Mouse (Mus musculus): Measurements from ENCODE around the gene Pdk4. TPM values are rescaled to one million over a fixed set of nuclear protein-coding genes. Genes with fewer than 3 reads are reported as not detected.

Gene Pdk4
- polyA plus RNA-seq, 2 experiments from 2014 or later = not detected

DNA sequence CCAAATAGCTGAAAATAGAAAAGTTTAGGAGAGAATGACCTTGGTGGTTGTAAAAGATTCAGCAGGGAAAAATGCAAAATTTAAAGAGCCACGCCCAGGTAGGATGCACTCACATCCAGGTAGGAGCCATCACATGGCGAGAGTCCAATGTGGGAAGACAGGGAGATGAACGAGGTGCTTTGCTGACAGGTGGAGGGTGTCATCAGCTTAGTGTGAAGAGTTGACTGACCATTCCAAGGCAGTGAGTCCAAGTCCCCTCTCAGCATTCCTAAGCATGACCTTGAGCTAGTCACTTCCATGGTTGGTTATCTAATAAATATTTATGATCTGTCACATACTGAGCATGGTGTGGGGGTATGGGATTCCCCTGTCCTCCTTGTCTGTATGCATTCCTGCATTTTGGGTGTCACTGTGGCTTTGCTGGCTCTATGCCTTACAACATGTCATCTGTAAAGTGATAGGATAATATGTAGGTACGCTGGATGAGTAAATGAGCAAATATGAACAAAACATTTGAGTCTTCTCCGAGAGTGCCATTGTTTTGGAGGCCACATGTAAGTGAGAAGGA lies 51.7 kb downstream of the Pdk4 start:
- ATAC-seq = no peak

DNA sequence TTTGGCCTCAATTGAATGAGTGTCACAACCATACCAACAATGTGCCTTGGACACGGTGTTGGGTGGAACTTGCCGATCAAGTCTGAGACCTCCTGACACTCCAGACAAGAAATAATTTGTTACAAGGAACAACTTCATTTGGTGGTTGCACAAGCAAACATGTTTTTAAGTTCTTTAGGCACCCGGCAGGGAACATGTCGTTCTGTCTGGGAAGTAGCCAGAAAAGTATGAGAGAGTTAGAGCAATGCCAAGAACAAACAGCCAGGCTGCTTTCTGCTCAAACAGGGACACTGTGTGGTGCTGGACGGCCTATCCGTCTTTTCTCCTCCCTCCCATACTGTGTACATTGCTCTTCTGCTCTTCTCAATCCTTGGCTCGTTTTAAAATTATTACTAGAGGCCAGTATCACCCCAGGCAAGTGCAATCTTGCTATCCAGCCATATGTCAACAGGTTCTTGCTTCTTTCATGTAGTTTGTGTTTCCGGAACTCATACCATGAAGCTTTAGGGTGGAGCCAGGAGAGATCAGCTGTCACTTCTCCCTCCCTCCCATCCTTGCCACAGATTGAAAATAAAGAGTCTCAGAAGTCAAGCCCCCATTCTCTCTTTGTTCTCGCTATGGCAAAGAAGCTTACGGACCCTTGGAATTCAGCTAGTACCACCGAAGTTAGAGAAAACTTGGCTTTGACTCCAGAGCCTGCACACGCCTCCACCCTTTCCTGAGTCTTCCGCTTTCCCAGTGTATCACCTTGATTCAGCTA lies 52.8 kb downstream of the Pdk4 start:
- no peak for ATAC-seq

DNA sequence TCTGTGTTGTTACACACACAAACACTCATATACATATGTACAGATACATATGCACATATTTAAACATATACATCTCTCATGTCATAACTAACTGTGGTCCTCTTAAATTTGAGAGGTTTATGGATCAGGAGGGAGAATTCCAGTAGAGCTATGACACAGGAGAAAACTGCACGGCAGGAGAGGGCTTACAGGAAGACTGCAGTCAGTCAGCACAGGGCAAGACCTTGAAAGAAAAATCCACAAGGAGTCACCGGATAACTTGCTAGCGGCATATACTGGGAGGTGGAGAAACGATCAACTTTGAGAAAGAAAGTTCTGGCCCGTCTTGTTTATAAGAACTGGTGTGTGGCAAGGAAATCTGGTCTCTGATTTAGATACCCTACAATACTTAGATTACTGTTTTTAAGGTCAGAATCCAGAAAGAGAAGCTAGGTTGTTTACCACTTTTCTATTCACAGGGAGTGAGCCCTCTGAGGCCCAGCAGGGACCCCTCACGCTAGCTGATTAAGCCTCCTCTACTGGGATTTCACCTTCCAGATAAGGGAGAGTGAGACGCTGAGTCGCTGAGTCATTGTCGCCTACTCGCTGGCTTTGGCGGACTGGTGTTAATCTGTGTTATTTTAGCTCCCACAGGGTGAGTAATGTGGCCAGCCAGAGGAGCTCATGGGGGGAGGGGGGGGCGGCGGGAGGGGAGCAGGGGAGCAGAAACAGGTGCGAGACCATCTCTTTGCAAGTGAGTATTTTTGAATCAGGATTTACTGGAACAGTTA lies 53.6 kb downstream of the Pdk4 start:
- no peak for ATAC-seq

DNA sequence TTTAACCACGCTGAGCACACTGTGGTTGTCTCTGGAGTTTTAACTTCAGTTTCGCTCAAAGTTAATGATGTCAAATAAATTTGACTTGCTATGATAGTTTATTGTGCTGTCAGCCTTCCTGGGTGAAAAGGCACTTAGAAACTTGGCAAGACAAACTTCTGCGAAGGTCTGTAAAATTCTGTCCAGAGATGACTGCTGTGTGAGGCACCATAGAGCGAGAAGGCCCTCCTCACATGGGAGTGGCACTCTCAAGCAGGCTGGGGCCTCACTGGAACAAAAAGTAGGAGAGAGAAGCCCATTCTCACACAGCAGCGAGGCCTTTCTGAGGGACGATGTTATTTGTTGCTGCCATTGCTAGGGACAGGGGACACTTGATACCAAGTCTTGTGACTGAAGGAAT lies 54.9 kb downstream of the Pdk4 start:
- ATAC-seq = no peak

DNA sequence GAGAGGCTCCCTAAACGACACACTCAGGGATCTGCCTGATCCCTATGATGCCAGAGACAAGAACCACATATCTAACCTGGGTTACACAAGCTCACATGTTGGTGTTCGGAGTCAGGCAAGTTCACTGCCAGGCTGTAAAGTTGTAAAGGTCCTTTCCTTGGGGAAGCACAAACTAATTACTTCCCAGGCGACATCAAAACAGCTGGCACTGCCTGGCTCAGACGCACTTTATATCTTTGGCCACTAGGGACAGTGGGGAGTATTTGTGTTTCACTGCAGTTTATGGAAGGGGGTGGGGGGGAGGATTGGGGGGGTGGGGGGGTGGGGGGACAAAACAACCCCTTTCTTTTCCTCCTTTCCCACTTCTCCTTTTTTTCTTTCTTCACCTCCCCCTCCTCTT lies 58.4 kb downstream of the Pdk4 start:
- no peak for ATAC-seq

DNA sequence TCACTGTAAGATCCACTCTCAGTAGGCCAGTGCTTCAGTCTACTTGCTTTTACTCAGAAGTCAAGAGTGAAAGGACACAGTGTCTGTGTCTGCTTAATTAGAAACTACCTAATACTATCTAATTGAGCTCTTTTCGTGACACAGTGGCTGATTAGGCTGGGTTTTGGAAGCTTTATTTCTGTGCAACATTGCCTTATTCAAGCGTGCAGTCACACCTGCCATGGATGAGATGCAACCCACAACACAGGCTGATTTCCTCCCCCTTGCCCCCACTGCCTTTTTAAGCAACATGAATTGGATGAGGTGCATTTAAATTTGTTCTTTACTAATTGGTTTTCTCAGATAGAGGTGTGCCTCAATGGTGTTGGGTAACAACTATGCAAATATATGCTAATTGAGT lies 62.2 kb downstream of the Pdk4 start:
- ATAC-seq = no peak

Other genes starting within 250 kb of the Pdk4 start
- gene Pon3, start 240.0 kb downstream of the Pdk4 start, polyA plus RNA-seq (2017; shearing (Covaris generic)) = 10 to 100 TPM; 22.0 to 28.1 TPM
- 10 to 100 TPM; 66.2 to 71.5 TPM for gene Pon2, start 197.9 kb downstream of the Pdk4 start, polyA plus RNA-seq (2017; shearing (Covaris generic))
- not detected for gene Asb4, start 112.9 kb downstream of the Pdk4 start, polyA plus RNA-seq (2017; shearing (Covaris generic))
- gene Dync1i1, start 229.3 kb upstream of the Pdk4 start, polyA plus RNA-seq (2017; shearing (Covaris generic)) = not detected

Data from activated CD4-positive, CD25-positive, alpha-beta regulatory T cell, adult 4 months (primary cell).